In genomic region chr16:32523462-32524243, GRCm38 (mm10) we compare ENCODE assay signal across 10 mouse cellular contexts. TPM values are rescaled to one million over a fixed set of nuclear protein-coding genes. Genes with fewer than 3 reads are reported as not detected.
DNase-seq lines count a peak whose midpoint lies in the region; ATAC-seq and TF ChIP-seq lines count a peak whose summit lies in the region.
"Had no signal": no experiment of that assay in that cellular context is flagged by ENCODE, and none has a peak within 500 bp of the region (broad histone marks: within the 10 kb centered on the region; RNA-seq: fewer than 3 reads in every experiment).

No protein-coding gene starts in this region.

- 66% methylated on average over 8 of the region's 8 CpGs for WGBS in embryonic facial prominence, embryonic 14.5 days
- 68% methylated on average over 8 of the region's 8 CpGs for WGBS in liver, postnatal 0 days (ENCODE audit: insufficient replicate concordance)

- H3K27me3 ChIP-seq in embryonic facial prominence, embryonic 14.5 days (replicated peaks; ENCODE audit: control insufficient read depth, insufficient read depth, low read length): no peaks in the 10 kb centered on the region
- no peaks in the 10 kb centered on the region for H3K27me3 ChIP-seq in liver, postnatal 0 days (ENCODE audit: insufficient read depth, low read length)

- DNase-seq in frontal cortex, postnatal 36 days (ENCODE audit: low spot score in 2 of 2): peak; percentile 21 to 29
- DNase-seq in frontal cortex, postnatal 25 days (ENCODE audit: low spot score in 2 of 2): no peak
- DNase-seq in NIH3T3 (ENCODE audit: low read depth): peak; percentile 72
- DNase-seq in embryonic facial prominence, embryonic 14.5 days (ENCODE audit: low spot score): peak; percentile 74
- DNase-seq in heart, postnatal 14 days: peak; percentile 67 to 71
- DNase-seq in liver, postnatal 0 days: peak; percentile 51
- DNase-seq in skeletal muscle tissue, adult 2 months (ENCODE audit: low read depth, low spot score): peak; percentile 91
- DNase-seq in thymus, postnatal 36 days: no peak

- no peak for TF ChIP-seq CTCF in liver, postnatal 0 days (IDR thresholded peaks at IDR 0.05; ENCODE audit: low read depth)

- no peak overlapping the region for H3K4me3 ChIP-seq in embryonic facial prominence, embryonic 14.5 days (ENCODE audit: low read depth, low read length)
- H3K4me3 ChIP-seq in liver, postnatal 0 days (ENCODE audit: low read depth, low read length): no peak overlapping the region

- H3K4me1 ChIP-seq in embryonic facial prominence, embryonic 14.5 days (ENCODE audit: control insufficient read depth, insufficient read depth, low read length): no peaks in the 10 kb centered on the region; the same call in 1 of the 2 replicates
- peaks cover 40% of the 10 kb centered on the region for H3K4me1 ChIP-seq in liver, postnatal 0 days (ENCODE audit: insufficient read depth)

- intact Hi-C loops in heart, postnatal 14 days (cut with DNase I): no loop called here

- H3K9me3 ChIP-seq in embryonic facial prominence, embryonic 14.5 days (ENCODE audit: control insufficient read depth, low read length): no peaks in the 10 kb centered on the region
- H3K9me3 ChIP-seq in liver, postnatal 0 days (ENCODE audit: low read length): no peaks in the 10 kb centered on the region

- no peaks in the 10 kb centered on the region for H3K36me3 ChIP-seq in embryonic facial prominence, embryonic 14.5 days (ENCODE audit: control insufficient read depth, insufficient read depth, low read length)
- no peaks in the 10 kb centered on the region for H3K36me3 ChIP-seq in liver, postnatal 0 days (replicated peaks; ENCODE audit: insufficient read depth, low read length)

- H3K4me2 ChIP-seq in embryonic facial prominence, embryonic 14.5 days (ENCODE audit: low read depth, low read length): no peak overlapping the region
- H3K4me2 ChIP-seq in liver, postnatal 0 days (ENCODE audit: low read depth, low read length): no peak overlapping the region

- peak; percentile 78 for ATAC-seq in embryonic facial prominence, embryonic 14.5 days (ENCODE audit: low read depth)
- peak; percentile 81 for ATAC-seq in liver, postnatal 0 days

- no peak overlapping the region for H3K27ac ChIP-seq in embryonic facial prominence, embryonic 14.5 days (replicated peaks; ENCODE audit: low read depth, low read length)
- H3K27ac ChIP-seq in liver, postnatal 0 days (ENCODE audit: low read depth): peak overlapping the region; percentile 88

- TF ChIP-seq EP300 in liver, postnatal 0 days (IDR thresholded peaks at IDR 0.05; ENCODE audit: low read depth): peak; percentile 31; the same call in 1 of the 2 replicates

- no peak overlapping the region for H3K9ac ChIP-seq in embryonic facial prominence, embryonic 14.5 days (ENCODE audit: low read depth, low read length)
- peak overlapping the region; percentile 36; the same call in 1 of the 2 replicates for H3K9ac ChIP-seq in liver, postnatal 0 days (replicated peaks)

RNA-seq across cellular contexts. Expression of gene Zdhhc19, which starts 27.6 kb away (rescaled TPM):
- not detected in 2 replicates for polyA plus RNA-seq in embryonic facial prominence, embryonic 14.5 days (2014; fragmentation: Nextera tagmentation; extraction: Ambion mirVana)
- not detected for total RNA-seq in heart, postnatal 14 days (2021)
- polyA plus RNA-seq in liver, postnatal 0 days (2015; fragmentation: Nextera tagmentation; extraction: Ambion mirVana): not detected in 2 replicates
- total RNA-seq: ES-E14; hematopoietic stem cell, adult 5-6 weeks had no signal

RNA-seq across cellular contexts. Expression of gene Slc51a, which starts 36.0 kb away (rescaled TPM):
- polyA plus RNA-seq in embryonic facial prominence, embryonic 14.5 days (2014; fragmentation: Nextera tagmentation; extraction: Ambion mirVana): 0.29 TPM in 2 replicates
- 1 to 10 TPM; 2.3 TPM for total RNA-seq in heart, postnatal 14 days (2021)
- 0.81 and 1.0 TPM in 2 replicates for polyA plus RNA-seq in liver, postnatal 0 days (2015; fragmentation: Nextera tagmentation; extraction: Ambion mirVana)

Comparison
In these comparisons a context has a peak if more than half of its experiments do, and no peak if none do; other contexts are left out.
1. DNase-seq: peak in frontal cortex, postnatal 36 days (2 of 2), NIH3T3 (single experiment), embryonic facial prominence, embryonic 14.5 days (single experiment), heart, postnatal 14 days (2 of 2), liver, postnatal 0 days (single experiment) and skeletal muscle tissue, adult 2 months (single experiment); none in frontal cortex, postnatal 25 days (0 of 2) and thymus, postnatal 36 days (0 of 2).